Mouse (Mus musculus) neural tube, embryonic 10.5 days (tissue): ENCODE measurements around the gene Cd248.
"Not testable (repeated sequence)": the region's sequence is repeated elsewhere in the genome, so short reads cannot be mapped to it uniquely, and the experiment has no call there.

Experiments
- DNase-seq: peaks from one replicate; pipeline ENCODE4 v3.0.0-alpha.2; 2017; ENCODE audit warnings: low spot score; ENCODE audit errors: extremely low spot score

Gene Cd248

DNA sequence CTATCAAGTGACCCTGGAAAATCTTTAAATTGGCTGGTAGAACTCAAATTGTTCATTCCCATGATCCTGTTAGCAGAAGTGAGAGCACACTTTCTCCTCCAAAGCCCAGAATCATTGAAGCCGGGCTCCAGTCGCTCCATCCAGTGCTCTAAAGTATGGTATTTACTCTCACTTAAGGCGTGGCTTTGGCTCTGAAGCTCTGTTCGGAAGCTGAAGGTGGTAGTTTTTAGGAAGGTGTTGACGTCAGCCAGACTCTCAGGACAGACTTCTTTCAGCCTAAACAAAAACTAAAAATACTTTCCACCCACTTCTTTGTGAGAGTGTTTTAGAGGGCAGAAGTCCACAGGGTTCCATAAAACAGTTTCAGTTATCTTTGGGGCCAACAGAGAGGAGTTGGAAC, 5.6 kb downstream of the Cd248 start:
- no peak for DNase-seq

DNA sequence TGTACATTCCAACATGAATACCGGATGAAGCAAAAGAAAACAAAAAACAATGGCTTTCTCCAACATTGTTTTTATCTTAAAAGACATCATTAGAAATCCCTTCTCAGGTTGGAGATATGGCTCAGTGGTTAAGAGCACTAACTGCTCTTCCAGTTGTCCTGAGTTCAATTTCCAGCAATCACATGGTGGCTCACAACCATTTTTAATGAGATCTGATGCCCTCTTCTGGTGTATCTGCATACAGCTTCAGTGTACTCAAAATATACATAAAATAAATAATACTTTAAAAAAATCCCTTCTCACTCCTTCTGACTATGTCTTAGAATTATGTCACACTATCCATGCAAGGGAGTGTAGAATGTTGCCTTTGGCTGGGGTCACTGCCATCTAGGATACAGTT, 11.4 kb downstream of the Cd248 start:
- DNase-seq: no peak

DNA sequence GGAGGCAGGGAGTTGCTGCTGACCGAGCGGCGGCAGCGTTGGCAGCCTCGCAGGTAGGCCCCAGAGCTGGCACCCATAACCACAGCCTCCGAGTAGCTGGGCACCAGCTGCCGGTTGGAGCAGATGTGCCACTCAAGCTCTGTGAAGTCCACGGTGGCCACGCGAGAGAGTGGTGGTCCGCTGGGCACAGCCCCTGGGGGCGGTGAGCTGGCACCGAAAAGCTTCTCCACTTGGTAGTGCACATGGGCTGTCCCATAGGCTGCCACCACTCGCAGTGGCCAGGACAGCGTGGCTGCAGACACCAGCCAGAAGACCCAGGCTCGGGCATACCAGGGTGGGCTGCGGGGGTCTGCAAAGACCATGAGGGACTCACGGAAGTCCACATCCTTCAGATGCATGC, 14.1 kb downstream of the Cd248 start:
- DNase-seq: no peak

DNA sequence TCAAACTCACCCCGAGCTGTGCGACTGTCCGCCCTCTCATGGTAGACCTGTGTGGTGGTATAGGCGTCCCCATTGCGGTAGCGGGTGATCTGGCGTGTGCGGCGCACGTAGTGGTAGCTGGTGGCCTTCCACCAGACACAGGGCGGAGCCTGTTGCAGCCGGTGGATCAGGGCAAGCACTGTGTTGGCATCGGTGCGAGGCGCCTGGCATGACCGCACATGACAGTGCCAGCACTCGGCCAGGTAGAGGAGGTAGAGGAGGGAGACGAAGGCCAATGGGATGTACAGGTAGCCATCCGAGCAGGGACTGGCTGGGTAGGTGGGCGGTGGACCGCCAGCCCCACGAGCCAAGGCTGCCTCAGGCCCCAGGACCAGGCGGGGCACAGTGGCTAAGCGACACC, 14.7 kb downstream of the Cd248 start:
- DNase-seq: no peak

DNA sequence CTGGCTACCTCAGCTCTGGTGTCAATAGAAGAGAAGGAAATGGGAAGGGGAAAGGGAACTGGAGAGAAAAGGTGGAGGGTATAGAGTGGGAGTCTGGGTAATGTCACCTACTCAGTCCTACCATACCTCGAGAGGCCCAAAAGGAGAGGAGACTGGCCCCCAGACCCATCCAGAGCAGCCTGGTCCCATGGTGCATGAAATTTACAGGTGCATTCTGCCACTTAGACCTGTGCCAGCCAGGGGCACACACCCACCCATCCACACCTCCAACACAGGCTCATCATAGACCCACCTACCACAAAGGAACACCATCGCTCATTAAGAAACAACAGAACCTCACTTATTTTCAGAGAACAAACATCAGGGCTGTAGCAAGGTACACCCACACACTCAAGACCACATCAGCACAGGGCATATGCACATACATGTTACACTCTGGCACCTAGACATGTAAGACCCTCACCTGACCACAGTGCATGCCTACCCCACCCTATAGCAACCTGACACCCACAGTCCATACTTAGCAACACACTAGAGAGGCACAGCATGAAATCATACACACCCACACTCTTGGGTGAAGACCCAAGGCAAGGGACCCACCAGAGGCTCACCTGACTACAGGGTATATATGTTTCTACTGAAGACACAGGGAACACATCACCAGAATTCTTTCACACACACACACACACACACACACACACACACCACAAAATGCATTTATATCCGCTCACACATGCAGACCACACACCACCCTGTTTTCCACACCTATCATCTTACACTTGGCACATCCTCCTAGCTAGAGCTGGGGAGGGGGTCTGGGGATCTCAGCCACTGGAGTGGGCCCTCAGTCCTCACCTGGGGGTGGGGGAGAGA, 16.3 kb downstream of the Cd248 start:
- DNase-seq: no peak

DNA sequence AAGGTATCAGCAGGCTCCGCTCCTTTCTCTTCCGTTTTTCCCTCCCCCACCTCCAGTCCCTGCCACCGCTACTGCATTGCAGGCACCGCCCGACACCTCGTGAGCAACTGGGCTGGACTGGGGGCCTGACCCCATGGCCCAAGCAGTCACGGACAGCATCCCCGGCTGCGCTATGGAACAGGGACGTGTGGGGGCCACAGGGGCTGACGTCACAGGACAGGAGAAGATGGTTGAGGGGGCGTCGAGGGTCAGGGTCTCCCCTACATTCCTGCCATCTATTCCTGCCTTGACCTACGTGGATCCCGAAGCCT, 16.9 kb downstream of the Cd248 start:
- no peak for DNase-seq

DNA sequence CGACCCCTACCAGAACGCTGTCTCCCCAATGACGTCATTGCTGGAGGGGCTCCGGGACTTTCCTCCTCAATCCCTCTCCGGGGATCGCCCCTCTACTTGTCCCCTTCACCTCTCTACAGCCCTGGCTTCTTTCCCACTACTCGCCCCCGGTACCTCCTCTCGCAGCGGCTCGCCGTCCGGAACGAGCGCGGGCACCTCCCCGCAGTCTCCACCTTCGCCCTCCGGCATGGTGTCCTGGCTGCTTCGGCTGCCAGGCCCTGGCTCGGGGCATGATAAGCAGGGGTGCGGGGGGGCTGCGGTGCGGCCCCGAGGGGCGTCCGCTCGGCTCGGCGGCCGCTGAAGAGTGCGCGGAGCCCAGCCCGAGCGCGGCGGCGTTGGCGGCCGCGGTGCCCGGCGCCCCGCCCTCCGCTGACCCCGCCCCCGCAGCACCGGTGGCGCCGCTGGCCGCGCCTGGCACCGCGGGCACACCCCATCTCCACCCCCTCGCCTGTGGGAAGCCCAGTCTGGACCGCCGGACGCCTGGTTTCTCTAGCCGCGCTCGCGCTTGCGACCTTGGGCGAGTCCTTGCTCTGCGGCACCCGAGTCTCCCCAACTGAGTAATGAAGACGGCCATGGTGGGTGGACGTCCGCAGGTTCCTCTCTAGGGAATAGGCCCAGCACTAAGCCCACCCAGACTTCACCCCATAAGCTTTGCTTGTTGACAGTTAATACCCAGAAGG, 17.4 kb downstream of the Cd248 start, which contains the start of gene Tmem151a:
TSS of gene Tmem151a (minus strand) at position 387 of the 719 bp plus-strand sequence.
- peak; percentile 32 for DNase-seq

DNA sequence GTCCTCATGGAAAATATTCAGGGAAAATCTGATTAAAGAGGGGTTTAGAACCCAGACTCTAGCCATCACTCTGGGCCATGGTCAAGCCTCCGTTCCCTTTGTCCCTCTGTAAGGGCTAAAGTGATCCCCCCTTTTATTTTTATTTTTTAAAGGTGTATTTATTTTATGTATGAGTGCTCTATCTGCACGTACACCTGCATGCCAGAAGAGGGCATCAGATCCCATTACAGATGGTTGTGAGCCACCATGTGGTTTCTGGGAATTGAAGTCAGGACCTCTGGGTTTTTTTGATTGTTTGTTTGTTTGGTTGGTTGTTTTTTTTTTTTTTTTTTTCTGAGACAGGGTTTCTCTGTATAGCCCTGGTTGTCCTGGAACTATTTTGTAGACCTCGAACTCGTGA, 18.7 kb downstream of the Cd248 start:
- DNase-seq: not testable (repeated sequence)

DNA sequence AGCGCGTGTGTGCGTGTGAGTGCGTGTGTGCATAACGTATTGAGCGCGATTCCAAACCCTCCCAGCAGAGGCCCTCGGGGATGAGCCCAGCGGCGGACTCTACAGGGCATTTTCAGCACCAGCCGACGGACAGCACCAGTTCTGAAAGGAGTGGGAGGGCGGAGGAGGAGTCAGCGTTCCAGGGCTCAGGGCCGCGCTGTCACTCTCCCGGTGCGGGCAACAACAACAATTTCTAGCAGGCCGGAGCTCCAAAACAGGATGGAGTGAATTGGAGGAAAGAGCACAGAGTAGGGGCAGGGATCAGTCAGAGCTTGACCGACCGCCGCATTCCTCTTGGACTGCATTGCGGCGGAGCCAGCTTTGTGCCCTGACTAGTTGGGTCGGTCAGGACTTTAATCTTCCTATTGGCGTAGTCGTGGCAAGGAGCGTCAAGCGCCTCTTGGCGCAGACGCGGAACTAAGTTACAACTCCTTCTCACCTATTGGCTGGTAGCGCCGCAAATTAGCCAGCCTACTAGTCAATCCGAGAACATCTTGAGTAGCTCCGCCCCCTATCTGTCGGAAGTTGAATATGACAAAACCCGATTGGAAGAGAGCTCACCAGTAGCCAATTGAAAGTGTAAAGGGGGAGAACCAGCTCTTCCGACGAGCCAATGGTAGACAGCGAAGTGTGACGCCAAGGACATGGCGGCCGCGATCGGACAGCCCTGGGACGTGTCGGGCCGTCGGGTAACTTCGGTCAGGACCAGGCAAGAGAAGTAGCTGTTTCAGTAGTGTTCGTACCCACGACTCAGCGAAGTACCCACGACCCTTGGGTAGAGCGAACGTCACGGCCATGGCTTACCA, 20.2 kb downstream of the Cd248 start, which contains the start of gene Yif1a:
TSS of gene Yif1a (plus strand) at position 655 of the 845 bp plus-strand sequence.
- peak; percentile 95 for DNase-seq

DNA sequence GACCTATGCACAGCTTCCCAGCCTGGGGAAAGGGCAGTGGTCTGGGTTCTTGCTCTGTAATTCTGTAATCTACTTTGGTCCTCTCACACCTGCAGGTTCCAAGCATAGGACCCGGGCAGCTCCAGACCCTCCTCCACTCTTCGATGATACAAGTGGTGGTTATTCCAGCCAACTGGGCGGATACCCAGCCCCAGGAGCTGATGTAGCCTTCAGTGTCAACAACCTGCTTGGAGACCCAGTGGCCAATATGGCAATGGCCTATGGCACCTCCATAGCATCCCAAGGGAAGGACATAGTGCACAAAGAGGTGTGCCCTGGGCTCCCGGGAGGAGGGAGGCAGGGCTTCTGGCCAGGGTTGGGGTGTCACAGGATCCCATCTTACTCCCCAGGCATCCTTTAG, 21.4 kb downstream of the Cd248 start:
- no peak for DNase-seq

DNA sequence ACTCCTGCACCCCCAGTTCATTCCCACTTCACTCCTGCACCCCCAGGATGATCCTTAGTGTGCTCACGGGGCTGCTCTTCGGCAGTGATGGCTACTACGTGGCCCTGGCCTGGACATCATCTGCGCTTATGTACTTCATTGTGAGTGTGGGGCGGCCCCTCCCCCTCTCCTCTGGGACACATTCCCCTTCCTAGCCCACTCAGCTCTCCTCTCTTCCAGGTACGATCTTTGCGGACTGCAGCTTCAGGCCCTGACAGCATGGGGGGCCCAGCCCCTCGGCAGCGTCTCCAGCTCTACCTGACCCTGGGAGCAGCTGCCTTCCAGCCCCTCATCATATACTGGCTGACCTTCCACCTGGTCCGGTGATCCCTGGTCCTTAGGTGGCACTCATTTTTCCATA, 24.2 kb downstream of the Cd248 start:
- DNase-seq: no peak

DNA sequence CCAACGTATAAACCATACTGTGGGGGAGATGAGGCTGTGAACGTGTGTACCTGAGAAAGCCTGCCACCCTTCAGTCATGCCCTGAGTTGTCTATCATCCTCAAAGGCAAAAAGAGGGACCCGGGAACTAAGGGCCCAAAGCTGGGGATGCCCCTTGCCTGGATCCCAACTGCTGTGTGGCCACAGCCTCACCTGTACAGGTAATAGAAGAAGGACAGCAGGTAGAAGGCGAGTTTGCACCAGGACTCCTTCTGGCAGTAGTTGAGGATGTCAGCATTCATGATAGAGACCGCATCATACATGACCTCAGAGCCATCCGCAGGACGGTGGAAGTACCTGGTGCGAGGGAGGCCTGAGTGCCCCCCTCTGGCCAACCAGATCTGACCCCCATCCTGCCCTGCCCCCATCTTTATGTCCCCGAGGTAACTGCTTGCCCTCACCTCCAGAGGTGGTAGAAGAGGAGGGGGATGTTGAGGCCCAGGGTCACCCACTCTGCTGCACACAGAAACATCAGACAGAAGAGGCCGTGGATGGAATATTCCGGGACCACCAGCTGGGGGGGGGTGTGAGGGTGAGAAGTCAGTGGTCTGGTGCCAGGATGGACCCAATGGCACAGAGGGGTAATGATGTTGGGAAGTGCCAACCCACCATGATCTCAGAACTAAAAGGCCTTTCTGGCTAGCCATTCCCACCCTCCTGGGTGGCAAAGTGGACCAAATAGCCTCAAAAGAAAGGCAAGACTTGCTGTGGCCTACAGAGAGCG, 25.8 kb downstream of the Cd248 start:
- DNase-seq: no peak

DNA sequence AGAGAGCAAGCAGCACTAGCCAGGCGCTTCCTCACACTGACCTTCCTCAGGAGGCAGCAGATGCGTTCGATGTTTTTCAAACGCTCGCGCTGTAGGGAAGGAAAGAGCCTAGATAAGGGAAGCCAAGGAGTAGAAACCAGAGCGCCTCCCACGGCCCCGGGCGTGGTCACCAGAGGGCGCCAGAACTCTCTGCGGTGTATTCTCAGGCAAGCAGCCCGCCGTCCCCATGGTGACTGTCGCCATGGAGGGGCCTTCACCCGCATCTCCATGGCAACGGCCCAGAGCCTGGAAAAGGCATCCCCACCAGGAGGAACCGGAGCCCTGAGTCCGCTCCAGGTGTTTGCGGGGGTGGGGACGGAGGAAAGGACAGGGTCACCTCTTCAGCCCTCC, 26.4 kb downstream of the Cd248 start:
- peak; percentile 99 for DNase-seq

DNA sequence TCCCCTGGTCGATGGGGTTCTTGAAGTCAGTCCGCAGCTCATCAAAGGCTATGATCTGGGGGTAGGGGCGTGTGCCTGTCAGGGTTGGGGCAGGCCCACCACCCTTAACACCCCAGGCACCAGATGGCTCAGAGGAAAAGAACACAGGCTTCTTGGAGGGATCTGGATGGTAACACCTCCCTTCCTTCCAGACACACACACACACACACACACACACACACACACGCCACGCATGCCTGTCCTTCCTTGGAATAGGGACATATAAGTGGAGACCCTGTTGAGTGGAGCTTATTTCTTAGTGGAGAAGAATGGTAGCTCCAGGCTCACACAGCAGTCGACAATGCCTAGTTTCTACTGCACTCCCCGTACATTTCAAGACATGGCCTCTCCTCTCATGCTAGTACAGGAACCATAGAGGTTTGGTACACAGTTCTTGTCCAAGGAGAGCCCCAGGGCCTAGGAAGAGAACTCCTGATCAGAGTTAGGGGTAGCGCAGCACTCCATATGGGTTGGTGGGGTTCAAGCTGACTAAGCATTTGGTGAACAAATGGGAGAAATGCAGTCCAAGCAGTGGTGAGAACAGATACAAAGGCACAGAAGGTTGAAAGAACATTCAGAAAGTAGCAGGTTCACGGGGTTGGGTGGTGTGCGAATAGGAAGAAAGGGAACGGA, 27.0 kb downstream of the Cd248 start:
- no peak for DNase-seq

DNA sequence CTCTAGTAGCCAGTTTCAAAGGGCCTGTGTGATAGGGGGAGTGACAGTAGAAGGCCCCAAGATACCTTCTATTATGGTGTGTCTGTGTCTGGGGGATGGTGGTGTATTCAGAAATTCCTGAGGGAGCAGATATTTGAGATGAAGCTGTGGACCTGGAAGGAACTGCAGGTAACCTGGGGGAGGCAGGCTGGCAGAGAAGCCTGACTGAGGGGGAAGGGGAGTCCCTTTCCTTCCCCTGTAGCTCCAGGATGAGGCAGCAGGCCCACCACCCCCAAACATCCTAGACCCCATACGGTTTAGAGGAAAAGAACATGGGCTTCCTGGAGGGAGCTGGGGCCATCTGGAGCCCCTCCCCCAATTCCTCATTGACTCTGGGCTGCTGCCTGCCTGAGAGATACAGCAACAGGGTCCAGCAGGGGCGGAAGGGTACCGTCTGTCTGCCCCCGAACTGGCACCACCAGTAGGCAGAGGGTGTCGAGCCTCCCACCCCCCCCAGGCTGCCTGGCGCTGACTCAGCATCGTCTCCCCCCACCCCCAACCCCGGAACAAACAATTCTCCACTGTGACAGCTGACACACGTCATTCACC, 28.1 kb downstream of the Cd248 start:
- DNase-seq: no peak

DNA sequence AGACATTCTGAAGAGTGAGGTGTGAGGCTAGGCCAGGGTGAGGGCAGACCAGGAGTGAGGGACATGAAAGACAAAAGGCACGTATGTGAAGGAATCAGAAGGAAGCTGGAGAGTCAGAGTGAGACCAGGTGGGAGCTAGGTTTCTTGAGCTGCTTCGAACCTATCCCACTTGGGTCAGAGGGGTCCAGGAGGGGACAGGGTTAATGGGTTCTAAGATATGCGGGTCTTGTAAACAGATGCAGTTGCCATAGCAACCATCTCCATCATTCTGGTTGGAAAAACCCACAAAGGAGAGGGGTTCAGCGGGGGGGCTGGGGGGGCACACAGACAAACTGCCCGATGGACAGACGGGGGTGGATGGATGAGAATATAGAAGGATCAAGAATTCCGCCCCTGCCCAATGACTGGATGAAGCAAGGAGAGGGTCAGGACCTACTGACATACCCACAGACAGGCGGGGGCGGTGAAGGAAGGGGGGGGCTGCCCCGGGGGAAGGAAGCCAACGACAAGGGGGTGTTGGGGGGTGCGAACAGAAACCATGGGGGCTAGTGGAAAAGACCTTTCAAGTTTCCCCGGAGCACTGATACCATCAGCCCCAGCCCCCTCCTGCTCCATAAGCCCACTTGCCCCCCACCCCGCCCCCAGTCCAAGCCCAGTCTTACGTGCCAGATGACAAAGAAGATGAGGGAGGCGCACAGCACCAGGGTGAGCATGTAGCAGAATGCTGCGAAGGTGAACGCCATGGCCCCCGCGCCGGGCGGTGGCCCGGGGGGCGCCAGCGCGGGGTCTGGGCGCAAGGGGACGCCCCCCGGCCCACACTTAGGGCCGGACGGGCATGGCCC, 29.9 kb downstream of the Cd248 start:
- DNase-seq: peak; percentile 39

DNA sequence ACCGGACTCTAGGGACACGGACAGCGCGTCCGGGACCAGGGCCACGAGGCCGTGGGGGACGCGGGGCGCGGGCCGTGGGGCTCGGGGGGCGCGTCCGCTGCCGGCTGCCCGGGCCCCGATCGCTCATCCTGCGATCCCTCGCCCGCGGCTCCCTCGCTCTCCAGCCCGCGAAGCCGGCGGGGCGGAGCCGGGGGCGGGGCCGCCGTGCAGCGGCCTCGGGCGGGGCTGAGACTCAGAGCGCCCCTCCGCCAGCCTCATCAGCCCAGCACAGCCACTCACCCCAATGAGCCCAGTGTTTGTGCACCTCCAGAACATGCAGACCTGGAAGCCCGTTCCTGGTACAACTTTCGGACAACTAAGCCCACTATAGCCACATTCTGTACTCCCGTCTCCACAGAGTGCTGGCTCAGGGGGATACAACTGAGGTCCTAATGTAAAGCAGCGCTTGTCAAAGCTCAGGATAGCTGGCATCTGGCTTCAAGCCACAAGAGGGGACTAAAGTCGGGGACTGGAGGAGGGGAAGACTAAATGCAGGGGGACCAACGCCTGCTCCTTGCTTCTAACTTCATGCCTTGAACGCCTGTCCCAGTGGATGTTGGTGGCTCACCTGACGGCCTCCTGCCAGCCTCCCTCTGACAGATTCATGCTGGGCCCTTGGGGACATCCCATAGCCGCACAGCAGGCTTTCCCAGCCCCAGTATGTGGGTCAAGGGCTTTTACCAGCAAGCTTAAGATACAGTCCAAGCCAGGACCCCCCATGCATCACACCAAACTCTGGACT, 30.7 kb downstream of the Cd248 start, which contains the start of gene Cnih2:
TSS of gene Cnih2 (minus strand) at position 159 of the 781 bp plus-strand sequence.
- peak; percentile 72 for DNase-seq

DNA sequence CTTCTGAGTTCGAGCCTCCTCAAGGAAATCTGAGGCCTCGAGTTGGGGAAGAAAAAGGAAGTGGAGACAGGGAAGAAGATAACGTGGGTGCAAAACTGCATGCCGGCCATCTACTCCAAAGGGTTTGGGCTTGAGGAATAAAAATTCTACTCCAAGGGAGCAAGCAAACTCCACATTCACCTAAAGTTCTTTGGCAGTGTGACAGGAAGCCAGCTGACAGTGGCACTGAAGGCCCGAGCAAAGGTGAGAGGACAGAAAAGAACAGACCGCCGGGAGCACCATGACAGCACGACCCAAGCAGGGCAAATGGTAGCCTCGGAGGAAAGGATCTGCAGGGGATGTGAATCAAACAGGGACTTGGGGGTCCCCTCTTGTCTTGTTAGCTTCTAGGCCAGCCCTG, 38.2 kb downstream of the Cd248 start:
- no peak for DNase-seq
